Mouse (Mus musculus) c-Kit-positive CD71-negative TER-119-negative erythroid progenitor cells, embryonic 14.5 days (primary cell): ENCODE results near the gene Gp5.

ENCODE experiments used
- DNase-seq: peaks from one replicate; pipeline ENCODE4 v3.0.0-alpha.2; 2013; ENCODE audit warnings: low read depth

Gene Gp5

DNA sequence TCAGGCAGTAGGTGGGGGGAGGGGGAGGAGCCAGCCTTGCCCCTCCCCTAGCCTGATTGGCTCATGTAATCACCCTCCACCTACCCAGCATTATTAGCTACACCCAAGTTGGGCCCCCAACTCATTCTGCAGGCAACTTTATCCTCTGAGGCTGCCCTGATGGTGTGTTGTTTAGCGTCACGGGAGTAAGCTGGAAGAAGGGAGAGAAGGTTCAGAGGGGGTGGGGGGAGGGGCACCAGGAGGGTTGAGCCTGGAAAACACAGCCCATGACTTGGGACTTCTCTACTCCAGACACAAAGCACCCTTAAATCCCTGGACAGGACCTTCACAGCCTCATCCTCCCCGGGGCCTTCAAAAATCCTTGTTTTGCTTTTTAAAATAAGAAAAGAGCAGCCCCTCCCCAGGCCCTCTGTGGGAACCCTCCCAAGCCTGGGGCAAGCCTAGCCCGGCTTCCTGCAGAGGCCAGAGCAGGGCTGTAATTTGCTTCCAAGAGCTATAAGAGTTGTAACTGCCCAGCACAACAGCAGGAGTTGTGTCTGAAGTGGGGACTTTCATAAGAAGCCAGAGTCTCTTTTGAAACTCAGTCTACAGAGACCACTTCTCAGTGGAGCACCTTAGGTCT is 29.8 kb downstream of the Gp5 start:
- no peak for DNase-seq

DNA sequence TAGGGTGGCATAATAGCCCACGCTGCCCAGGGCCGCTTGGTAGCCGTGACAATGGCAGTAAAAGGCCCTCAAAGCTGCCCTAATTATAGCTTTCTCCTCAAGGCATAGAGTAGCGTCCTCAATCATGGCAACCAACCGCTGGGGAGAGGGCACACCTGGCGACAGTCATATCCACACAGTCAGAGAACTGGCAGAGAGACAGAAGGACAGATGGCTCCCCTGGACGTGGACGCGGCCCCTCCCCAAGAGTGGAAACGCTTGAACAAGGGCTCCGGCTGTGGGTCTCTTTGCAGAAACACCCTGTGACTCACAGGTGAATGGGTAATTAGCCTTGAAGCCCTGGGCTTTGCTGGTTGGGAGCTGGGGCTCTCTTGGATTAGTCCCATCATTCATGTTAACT is 32.2 kb downstream of the Gp5 start:
- DNase-seq: no peak

DNA sequence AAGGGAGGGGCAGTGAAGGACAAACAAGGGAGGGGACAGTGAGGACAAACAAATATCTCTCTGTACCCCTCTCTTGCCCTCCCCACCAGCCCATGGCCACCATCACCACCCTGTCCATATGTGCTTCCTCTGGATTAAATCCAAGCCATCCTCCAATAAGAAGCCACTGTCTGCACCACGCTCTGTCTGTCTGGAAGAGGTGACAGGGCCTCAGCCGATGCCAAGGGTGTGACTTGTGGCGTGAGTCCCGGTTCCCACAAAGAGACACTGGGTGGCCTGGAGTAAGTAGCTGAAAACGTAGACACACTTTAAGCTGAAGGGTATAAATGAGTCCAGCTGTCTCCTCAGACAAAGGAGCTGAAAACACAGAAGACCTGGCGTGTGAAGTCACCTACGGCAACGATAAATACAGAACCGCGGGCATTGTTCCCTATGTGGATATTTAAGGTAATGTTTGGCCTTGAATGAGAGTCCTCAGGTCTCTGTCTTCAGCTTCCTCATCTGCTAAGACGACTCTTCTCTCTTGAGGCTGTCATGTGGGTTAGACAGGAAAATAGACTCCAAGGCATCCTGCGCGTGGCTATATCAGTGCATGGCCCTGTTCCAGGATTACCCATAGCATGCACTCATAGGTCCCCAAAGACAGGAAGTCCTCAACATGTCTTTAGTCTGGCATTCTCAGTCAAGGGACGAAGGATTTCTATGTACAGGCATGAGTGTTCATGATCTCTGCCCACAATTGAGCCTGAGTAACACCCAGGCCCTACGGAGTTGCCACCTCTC is 34.8 kb downstream of the Gp5 start:
- DNase-seq: no peak

DNA sequence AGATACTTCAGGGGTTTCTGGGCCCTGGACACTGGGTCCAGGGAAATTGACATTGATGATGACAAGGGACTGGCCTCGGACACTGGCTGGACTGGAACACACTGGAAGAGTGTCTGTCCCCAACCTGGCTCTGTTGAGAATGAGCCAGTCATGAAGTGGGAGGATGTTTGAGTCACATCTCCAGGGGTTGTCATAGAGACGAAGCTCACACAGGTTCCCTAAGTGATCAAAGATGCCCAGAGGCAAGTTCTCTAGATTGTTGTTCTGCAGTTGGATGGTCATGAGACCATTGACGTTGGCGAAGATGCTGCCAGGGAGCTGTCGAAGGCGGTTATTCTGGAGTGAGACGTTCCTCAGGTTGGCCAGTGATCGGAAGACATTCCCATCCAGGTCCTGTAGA is 37.5 kb downstream of the Gp5 start:
- no peak for DNase-seq

DNA sequence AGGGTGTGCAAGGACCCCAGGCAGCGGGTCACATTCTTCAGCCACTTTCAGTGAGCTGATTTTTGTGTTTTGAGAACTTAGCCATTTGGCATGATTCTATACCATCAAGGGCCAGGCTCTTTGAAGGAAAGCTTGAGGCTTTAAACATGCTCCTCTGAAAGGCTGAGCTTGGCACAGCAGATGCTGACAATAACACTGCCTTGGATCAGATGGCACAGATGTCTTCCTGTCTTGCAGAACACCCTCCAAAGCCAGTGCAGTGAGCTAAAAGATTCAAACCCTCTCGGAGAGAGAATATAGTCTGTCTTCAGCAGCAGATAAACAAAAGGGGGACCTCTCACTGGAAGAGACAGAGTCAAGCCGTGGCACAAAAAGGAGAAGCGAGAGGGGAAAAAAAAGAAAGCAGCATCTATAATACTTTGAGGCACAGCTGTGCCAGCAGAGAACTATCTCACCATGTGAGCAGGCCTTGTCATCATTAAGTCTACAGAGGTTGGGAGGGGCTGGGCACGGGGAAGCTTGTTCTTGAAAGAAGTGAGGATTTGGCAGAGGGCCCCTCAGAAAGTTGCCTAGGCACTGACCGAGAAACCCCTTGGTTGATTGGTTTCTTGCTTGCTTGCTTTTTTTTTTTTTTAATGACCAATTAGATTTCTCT is 38.5 kb downstream of the Gp5 start:
- no peak for DNase-seq

DNA sequence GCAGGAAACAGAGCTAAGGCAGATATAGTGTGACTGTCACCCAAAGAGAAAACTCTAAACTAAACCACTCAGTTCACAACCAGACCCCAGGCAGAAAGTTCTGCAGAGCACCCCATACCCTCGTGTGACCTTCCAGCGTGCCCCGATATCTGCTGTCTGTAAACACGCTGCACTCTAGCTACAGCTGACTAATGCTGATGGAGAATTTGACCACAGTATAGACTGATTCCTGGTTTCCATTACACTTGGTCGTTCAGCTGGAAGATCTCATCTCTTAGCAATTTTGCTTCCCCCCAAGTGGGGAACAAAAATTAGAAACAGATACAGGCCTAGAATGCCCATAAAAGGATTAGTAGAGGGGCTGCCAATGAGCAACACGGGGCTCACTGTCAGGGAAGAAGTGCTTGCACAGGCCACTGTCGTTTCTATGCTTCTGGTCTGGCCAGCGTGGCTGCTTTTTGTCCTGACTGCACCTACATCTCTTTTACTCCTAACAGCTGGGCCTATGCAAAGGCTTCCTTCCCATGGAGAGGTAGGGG is 39.3 kb downstream of the Gp5 start:
- DNase-seq: no peak

DNA sequence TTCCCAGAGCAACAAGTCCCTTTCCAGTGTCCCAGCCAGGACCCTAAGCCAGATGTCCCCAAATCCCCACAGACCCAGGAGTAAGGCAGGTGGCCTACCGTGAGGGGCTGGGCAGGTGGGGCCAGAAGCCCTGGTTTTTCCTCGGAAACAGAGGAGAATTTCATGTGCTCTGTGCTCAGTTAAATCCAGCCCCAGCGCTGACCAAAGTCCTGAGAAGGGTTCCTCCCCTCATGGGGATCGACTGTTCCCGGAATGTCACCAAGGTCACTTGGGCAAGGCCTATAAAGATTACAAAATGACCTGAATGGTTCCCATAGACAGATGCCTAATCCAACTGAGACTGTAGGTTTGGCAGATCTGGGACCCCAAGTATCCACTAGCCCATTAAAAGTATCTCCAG is 43.2 kb downstream of the Gp5 start, which contains the start of gene Cpn2:
Cpn2 (minus strand) TSS at position 141 of the 400 bp plus-strand sequence.
- DNase-seq: no peak

DNA sequence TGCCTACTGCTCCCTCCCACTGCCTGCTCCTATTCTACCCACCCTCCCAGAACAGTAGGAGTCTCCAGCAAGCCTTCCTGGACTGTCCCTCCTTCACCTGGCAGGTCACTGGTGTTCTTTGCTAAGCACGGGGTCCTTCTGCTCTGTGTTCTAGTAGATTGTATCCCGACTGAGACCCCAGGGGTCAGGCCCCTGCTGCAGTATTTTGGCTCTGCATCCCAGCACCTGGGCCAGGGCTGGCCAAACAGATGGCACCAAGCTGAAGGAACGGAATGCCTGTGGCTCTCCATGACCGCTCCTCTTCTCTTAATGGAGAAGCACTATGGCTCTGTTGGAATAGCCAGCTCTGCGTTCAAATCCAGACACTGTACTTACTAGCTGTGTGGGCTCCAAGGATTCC is 44.0 kb downstream of the Gp5 start:
- DNase-seq: no peak

DNA sequence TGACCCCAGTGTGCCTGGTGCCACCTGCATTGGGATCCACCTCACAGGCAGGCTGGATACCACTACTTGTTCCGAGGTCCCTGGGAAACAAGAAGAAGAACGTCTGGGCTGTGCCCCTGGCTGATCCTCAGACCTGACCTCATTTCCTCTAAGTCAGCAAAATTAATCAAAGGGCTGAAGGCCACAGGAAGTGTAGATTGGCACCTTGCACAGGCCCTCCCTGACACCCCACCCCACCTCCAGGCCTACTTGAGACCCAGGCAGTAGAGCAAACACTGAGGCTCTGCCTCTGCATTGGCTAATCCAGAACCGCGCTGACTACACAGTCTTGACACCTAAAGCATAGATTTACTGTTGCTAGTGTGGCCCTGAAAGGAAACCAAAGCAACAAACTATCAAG is 45.0 kb downstream of the Gp5 start:
- no peak for DNase-seq

DNA sequence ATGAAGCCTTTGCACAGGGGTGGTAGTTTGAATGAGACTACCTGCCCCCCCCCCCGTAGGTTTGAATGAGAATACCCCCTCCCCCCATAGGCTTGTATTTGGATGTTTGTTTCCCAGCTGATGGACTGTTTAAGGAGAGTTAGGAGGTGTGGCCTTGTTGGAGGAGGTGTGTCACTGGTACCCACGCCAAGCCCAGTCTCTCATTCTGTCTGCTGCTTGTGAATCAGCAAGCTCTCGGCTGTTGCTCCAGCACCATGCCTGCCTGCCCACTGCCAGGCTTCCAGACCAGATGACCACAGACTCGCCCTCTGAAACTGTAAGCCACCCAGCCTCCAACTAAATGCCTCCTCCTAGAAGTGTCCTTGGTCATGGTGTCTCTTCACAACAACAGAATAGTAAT is 47.4 kb downstream of the Gp5 start:
- DNase-seq: no peak

DNA sequence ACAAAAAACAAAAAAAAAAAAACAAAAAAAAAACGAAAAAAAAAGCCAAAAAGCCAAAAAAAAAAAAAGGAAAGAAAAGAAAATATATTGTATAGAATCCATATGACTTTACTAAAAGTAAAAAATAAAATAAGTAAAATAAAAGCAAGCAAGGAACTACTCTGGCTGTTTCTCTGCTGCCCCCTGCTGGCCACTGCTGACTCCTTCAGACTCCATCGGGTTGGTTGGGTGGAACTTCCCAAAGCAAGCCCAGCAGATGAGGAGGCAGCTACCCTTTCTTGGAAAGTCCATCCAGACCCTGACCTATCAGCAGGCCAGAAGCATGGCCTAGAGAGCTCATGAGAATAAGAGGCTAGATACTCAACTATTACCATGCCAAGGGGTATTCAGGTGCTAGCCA is 47.9 kb downstream of the Gp5 start:
- peak; percentile 65 for DNase-seq

DNA sequence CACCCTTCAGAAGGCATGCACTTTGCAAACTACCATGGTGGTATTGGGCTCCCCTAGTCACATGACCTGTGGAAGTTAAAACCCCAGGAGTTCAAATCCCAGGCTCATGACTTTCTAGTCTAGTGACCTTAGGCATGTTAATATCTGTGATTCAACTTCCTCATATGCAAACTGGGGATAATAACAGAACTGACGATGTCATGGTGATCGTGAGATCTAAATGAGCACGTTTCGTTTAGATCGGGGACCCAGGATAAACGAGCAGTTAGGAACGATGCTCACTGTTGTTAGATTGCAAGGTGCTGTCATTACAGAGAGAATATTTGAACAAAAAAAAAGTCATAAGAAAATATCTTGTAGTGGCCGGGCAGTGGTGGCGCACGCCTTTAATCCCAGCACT is 48.4 kb downstream of the Gp5 start:
- DNase-seq: no peak

DNA sequence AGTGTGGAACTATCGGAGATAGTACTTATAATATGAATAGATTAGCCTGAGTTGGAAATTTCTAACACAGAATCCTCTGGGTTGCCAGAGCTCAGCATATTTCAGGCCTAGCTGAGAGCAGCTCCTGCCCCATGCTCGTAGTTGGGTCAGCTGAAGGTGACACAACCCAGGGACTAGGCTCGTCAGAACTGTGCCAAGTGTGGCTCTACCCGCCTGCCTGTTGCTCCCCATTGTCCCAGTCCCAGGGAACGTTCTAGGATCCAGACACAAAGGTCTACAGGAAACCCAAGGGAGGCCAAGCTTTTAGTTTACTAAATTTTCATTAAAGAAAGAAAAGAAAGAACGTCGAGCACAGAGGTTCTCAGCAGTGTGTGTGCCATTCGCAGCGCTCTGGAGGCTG is 49.2 kb downstream of the Gp5 start:
- no peak for DNase-seq

DNA sequence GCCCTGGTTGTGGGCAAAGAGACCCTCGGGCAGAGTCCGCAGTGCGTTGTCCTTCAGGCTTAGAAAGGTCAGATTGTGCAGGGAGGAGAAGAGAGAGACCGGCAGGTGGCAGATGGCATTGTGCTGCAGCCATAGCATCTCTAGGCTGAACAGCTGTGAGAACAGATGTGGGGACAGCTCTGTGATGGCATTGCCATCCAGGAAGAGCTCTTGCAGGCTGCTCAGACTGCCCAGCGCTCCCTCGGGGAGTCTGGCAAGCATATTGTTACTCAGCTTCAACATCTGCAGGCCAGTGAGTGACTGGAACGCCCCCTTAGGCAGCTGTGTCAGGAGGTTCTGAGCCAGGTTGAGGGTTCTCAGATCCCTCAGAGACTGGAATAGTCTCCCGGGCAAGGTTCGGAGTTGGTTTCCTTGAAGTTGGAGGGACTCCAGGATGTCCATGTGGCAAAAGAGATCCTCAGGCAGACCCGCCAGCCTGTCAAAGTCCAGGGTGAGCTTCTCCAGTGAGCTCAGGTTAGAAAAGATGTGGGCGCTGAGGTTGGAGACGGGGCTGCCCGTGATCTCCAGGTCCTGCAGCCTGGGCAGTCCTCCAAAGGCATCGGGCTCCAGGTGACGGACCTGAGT is 50.5 kb downstream of the Gp5 start:
- no peak for DNase-seq

DNA sequence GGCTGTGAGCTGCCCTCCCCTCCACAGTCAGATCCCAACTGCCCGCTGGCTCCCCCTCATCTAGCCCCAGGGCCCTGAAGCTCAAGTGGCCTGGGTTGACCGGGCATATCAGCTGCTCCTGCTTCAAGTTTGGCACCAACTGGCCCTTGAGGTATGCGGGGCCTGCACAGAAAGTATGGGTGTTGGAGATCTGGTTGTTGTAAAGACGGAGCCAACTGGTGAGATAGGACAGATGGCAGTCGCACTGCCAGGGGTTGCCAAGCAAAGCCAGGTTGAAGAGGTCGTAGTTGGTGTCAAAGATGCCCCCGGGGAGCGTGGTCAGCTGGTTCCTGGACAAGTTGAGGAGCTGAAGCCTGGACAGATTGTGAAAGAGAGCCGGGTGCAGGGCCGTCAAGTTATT is 51.1 kb downstream of the Gp5 start:
- DNase-seq: no peak

DNA sequence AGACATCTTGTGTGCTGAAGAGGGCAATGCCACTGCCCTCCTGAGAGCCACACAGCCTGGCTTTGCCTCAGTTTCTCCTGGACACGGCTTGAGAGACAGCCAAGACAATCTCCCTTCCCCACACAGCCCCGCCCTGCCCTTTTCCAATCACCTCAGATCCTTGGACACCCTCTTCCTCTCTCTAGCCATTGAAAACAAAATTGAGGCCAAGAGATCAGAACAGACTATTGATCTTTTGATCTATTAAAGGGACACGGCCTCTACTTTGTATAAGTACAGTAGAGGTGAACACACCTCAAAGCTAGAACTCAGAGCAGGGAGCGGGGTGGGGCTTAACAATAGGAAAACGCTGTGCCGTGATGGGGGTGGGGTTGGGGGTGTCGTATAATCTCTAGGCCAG is 52.1 kb downstream of the Gp5 start:
- no peak for DNase-seq

DNA sequence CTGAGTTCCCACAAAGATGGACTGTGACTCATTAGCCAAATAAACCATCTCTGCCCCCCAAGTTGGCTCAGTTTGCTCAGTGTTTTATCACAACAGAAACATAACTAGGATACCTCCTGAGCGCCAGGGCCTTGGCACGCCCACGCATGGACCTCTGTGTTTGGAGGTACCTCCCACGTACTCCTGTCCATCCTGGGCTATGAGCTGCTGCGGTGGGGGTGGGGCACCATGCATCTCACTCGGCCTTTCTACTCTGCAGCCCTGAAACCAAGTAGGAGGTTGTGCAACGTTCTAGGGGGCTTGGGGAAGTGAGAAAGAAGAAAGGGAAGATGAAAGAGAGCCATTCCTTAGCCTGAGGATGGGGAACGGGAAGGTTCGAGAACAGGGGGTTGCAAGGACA is 52.9 kb downstream of the Gp5 start:
- no peak for DNase-seq
